Mouse (Mus musculus): ENCODE data around the gene Vtcn1.

Vtcn1 gene

DNA sequence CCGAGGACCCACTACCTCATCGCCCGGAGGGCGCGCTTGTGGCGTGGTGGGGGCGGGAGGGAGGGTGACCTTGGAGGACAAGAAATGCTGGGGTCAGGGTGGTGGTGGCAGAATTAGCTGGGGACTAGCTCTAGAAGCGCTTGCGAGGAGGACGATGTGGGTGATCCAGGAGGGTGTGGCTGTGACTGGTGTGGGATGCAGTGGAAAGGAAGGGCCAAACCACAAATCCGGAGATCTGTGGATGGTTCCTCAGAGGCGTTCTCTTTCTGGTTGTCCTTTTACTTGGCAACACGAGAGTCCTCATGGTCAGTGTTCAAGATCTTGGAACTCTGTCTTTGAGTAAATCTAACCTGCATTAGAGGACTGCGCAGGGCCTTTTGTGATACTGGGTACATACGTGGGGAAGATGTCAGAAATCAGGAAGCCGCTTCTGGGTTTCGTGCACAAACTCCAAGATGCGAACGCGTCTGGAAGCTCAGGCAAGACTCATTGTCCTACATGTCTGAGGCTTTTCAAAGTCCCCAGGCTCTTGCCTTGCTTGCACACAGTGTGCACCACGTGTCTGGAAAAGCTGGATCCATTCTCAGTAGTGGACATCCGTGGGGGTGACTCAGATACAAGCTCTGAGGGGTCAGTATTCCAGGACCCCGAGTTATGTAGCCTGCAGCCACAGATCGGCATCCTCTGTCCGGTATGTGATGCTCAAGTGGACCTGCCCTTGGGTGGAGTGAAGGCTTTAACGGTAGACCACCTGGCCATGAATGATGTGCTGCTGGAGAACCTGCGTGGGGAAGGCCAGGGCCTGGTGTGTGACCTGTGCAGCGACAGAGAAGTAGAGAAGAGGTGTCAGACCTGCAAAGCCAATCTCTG lies 97.5 kb downstream of the Vtcn1 start:
- no peak for DNase-seq

GRCm38 (mm10) chr3:100924065-100924732 lies 98.9 kb downstream of the Vtcn1 start:
- no peak for DNase-seq

DNA sequence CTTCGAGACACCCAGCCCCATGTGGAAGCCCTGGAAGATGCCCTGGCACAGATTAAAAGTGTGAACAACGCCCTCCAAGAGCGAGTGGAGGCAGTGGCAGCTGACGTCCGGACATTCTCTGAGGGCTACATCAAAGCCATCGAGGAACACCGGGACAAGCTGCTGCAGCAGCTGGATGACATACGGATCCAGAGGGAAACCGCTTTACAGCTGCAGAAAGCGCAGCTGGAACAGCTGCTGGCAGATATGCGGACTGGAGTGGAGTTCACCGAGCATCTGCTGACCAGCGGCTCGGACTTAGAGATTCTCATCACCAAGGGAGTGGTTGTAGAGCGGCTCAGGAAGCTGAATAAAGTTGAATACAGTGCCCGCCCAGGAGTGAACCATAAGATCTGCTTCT lies 99.9 kb downstream of the Vtcn1 start:
- no peak for DNase-seq

GRCm38 (mm10) chr3:100931332-100932076 lies 106.2 kb downstream of the Vtcn1 start:
- DNase-seq = no peak

GRCm38 (mm10) chr3:100932077-100932944 lies 107.1 kb downstream of the Vtcn1 start:
- no peak for DNase-seq

- DNase-seq = no peak
Observed at GRCm38 (mm10) chr3:100935521-100935920, 110.3 kb downstream of the Vtcn1 start.

GRCm38 (mm10) chr3:100936201-100936600 lies 110.9 kb downstream of the Vtcn1 start:
- DNase-seq = no peak

- no peak for DNase-seq
Observed at GRCm38 (mm10) chr3:100938211-100938610, 113.0 kb downstream of the Vtcn1 start.

DNA sequence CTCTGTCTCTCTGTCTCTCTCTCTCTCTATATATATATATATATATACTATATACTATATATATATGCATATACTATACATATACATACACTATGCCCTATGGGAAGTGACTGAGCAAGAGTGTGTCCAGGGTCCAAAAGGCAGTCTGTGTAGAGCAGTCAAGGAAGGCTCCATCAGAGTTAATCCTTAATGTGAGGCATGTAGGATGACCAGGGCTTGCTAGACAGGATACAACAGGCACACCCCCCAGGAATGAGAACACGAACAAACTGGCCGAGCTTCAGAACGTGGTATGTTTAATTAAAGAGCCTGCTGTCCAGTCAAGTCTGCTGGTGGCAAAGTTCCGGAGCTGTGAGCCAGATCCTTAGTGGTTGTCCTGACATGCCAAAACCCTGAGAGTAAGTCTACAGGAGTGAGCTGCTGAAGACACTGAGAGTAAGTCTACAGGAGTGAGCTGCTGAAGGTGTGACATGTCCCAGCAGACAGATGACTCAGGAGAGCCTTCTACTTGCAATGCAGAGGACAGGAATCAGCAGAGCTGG lies 115.3 kb downstream of the Vtcn1 start:
- DNase-seq = no peak
